Mouse (Mus musculus): ENCODE results near the gene Ndufs5. TPM values are rescaled to one million over a fixed set of nuclear protein-coding genes. Genes with fewer than 3 reads are reported as not detected.
A peak's percentile ranks its signal among the peaks of the same experiment; 100 is the strongest.

The Ndufs5 gene
- polyA plus RNA-seq, 1 experiment from 2014 or later = 263 TPM

GRCm38 (mm10) chr4:123732921-123733320, 14.9 kb upstream of the Ndufs5 start:
- no peak overlapping the region for H3K4me3 ChIP-seq (ENCODE audit: low read depth, low read length)
- H3K4me1 ChIP-seq (ENCODE audit: insufficient read depth, low read depth, low read length) = no peaks in the 10 kb centered on the region
- no peak overlapping the region for H3K27ac ChIP-seq (ENCODE audit: low read length)
- TF ChIP-seq EP300 (IDR thresholded peaks at IDR 0.05) (no peak), CTCF (IDR thresholded peaks at IDR 0.05) (no peak)
- DNase-seq (ENCODE audit: low spot score) = no peak
- no peaks in the 10 kb centered on the region for H3K27me3 ChIP-seq (replicated peaks; ENCODE audit: insufficient read depth, low read length)
- peaks cover 9% of the 10 kb centered on the region for H3K36me3 ChIP-seq (ENCODE audit: insufficient read depth, low read length)
- no peaks in the 10 kb centered on the region for H3K9me3 ChIP-seq (ENCODE audit: low read length)
- H3K9ac ChIP-seq (replicated peaks; ENCODE audit: low read depth) = no peak overlapping the region
- 80% methylated on average over 2 of the region's 2 CpGs for WGBS
- H3K4me2 ChIP-seq (replicated peaks; ENCODE audit: low read depth, low read length) = no peak overlapping the region
- no peak for ATAC-seq

- ATAC-seq (no peak), DNase-seq (ENCODE audit: low spot score) (no peak)
- Histone ChIP-seq H3K4me3 (ENCODE audit: low read depth, low read length) (no peak overlapping the region), H3K4me1 (ENCODE audit: insufficient read depth, low read depth, low read length) (no peaks in the 10 kb centered on the region), H3K4me2 (replicated peaks; ENCODE audit: low read depth, low read length) (no peak overlapping the region), H3K27me3 (replicated peaks; ENCODE audit: insufficient read depth, low read length) (no peaks in the 10 kb centered on the region), H3K27ac (ENCODE audit: low read length) (no peak overlapping the region), H3K9me3 (ENCODE audit: low read length) (no peaks in the 10 kb centered on the region), H3K36me3 (ENCODE audit: insufficient read depth, low read length) (peaks cover 6% of the 10 kb centered on the region; the same call in 1 of the 2 replicates), H3K9ac (replicated peaks; ENCODE audit: low read depth) (no peak overlapping the region)
- TF ChIP-seq EP300 (IDR thresholded peaks at IDR 0.05) (no peak), CTCF (IDR thresholded peaks at IDR 0.05) (no peak)
- WGBS = 83% methylated on average over 4 of the region's 4 CpGs
Observed at GRCm38 (mm10) chr4:123732163-123732910, 14.3 kb upstream of the Ndufs5 start.

- H3K4me3 ChIP-seq (ENCODE audit: low read depth, low read length) = no peak overlapping the region
- H3K36me3 ChIP-seq (ENCODE audit: insufficient read depth, low read length) = no peaks in the 10 kb centered on the region
- no peak for TF ChIP-seq EP300 (IDR thresholded peaks at IDR 0.05)
- H3K27me3 ChIP-seq (replicated peaks; ENCODE audit: insufficient read depth, low read length) = no peaks in the 10 kb centered on the region
- ATAC-seq = no peak
- no peaks in the 10 kb centered on the region for H3K9me3 ChIP-seq (ENCODE audit: low read length)
- no peak overlapping the region for H3K27ac ChIP-seq (ENCODE audit: low read length)
- no peak overlapping the region for H3K9ac ChIP-seq (replicated peaks; ENCODE audit: low read depth)
- peaks cover 4% of the 10 kb centered on the region for H3K4me1 ChIP-seq (ENCODE audit: insufficient read depth, low read depth, low read length)
- WGBS = 81% methylated on average over 4 of the region's 4 CpGs
- no peak overlapping the region for H3K4me2 ChIP-seq (replicated peaks; ENCODE audit: low read depth, low read length)
- no peak for DNase-seq (ENCODE audit: low spot score)
Observed at GRCm38 (mm10) chr4:123721761-123722160, 3.8 kb upstream of the Ndufs5 start.

GRCm38 (mm10) chr4:123718434-123718780, 405 bp upstream of the Ndufs5 start:
- Histone ChIP-seq H3K4me1 (ENCODE audit: insufficient read depth, low read depth, low read length) (peaks cover 4% of the 10 kb centered on the region), H3K9ac (replicated peaks; ENCODE audit: low read depth) (no peak overlapping the region; the same call in 1 of the 2 replicates), H3K9me3 (ENCODE audit: low read length) (no peaks in the 10 kb centered on the region), H3K4me3 (ENCODE audit: low read depth, low read length) (peak overlapping the region; percentile 68), H3K4me2 (replicated peaks; ENCODE audit: low read depth, low read length) (peak overlapping the region; percentile 67), H3K27ac (ENCODE audit: low read length) (peak overlapping the region; percentile 64), H3K27me3 (replicated peaks; ENCODE audit: insufficient read depth, low read length) (no peaks in the 10 kb centered on the region), H3K36me3 (ENCODE audit: insufficient read depth, low read length) (peaks cover 6% of the 10 kb centered on the region; the same call in 1 of the 2 replicates)
- no peak for DNase-seq (ENCODE audit: low spot score)
- TF ChIP-seq EP300 (IDR thresholded peaks at IDR 0.05) (no peak), CTCF (IDR thresholded peaks at IDR 0.05) (no peak)
- peak; percentile 8 for ATAC-seq
- 17% methylated on average over 7 of the region's 7 CpGs for WGBS

- H3K27ac ChIP-seq (ENCODE audit: low read length) = no peak overlapping the region
- no peak for ATAC-seq
- no peaks in the 10 kb centered on the region for H3K27me3 ChIP-seq (replicated peaks; ENCODE audit: insufficient read depth, low read length)
- H3K4me2 ChIP-seq (replicated peaks; ENCODE audit: low read depth, low read length) = no peak overlapping the region
- WGBS = 100% methylated on average over 1 of the region's 3 CpGs
- peaks cover 4% of the 10 kb centered on the region for H3K4me1 ChIP-seq (ENCODE audit: insufficient read depth, low read depth, low read length)
- H3K4me3 ChIP-seq (ENCODE audit: low read depth, low read length) = no peak overlapping the region
- no peaks in the 10 kb centered on the region for H3K9me3 ChIP-seq (ENCODE audit: low read length)
- TF ChIP-seq CTCF (IDR thresholded peaks at IDR 0.05) = no peak
- no peak for TF ChIP-seq EP300 (IDR thresholded peaks at IDR 0.05)
- DNase-seq (ENCODE audit: low spot score) = no peak
- peaks cover 6% of the 10 kb centered on the region; the same call in 1 of the 2 replicates for H3K36me3 ChIP-seq (ENCODE audit: insufficient read depth, low read length)
- H3K9ac ChIP-seq (replicated peaks; ENCODE audit: low read depth) = no peak overlapping the region
Observed at GRCm38 (mm10) chr4:123712431-123712830, 5.6 kb downstream of the Ndufs5 start.

GRCm38 (mm10) chr4:123707340-123707739, 10.7 kb downstream of the Ndufs5 start:
- Histone ChIP-seq H3K4me1 (ENCODE audit: insufficient read depth, low read depth, low read length) (no peaks in the 10 kb centered on the region), H3K36me3 (ENCODE audit: insufficient read depth, low read length) (no peaks in the 10 kb centered on the region), H3K9me3 (ENCODE audit: low read length) (no peaks in the 10 kb centered on the region), H3K27me3 (replicated peaks; ENCODE audit: insufficient read depth, low read length) (no peaks in the 10 kb centered on the region), H3K27ac (ENCODE audit: low read length) (no peak overlapping the region), H3K9ac (replicated peaks; ENCODE audit: low read depth) (no peak overlapping the region), H3K4me2 (replicated peaks; ENCODE audit: low read depth, low read length) (no peak overlapping the region), H3K4me3 (ENCODE audit: low read depth, low read length) (no peak overlapping the region)
- WGBS = 92% methylated on average over 5 of the region's 5 CpGs
- DNase-seq (ENCODE audit: low spot score) (no peak), ATAC-seq (no peak)
- no peak for TF ChIP-seq EP300 (IDR thresholded peaks at IDR 0.05)
- no peak for TF ChIP-seq CTCF (IDR thresholded peaks at IDR 0.05)
